Mouse (Mus musculus): ENCODE measurements around the gene Ucp2.

Ucp2 gene

GRCm38 (mm10) chr7:100493117-100493483 is at the start of gene Ucp2:
Gene Ucp2, plus strand, starts transcription at chr7:100493337.
- DNase-seq (ENCODE audit: extremely low read depth, low read depth) = peak; percentile 83

DNA sequence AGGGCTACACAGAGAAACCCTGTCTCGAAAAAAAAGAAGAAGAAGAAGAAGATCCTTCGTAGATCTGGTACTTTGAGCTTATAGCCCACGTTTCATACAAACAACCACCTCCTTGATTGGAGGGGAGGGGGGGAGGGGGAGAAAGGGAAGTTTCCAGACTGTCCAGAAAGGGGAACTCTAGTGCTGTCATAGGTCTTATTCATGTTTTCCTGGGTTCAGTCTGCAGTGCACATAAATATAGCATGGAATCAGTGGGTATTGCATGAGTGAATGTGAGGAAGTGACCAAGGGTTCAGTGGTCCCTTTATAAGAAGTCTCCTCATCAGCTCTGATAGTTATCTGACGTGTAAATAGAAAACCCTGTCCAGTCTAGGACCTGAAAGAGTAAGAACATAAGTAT is 49.4 kb upstream of the Ucp2 start:
- DNase-seq (ENCODE audit: extremely low read depth, low read depth) = no peak

GRCm38 (mm10) chr7:100446271-100446670 is 46.9 kb upstream of the Ucp2 start:
- no peak for DNase-seq (ENCODE audit: extremely low read depth, low read depth)

GRCm38 (mm10) chr7:100448530-100448929 is 44.6 kb upstream of the Ucp2 start:
- no peak for DNase-seq (ENCODE audit: extremely low read depth, low read depth)

DNA sequence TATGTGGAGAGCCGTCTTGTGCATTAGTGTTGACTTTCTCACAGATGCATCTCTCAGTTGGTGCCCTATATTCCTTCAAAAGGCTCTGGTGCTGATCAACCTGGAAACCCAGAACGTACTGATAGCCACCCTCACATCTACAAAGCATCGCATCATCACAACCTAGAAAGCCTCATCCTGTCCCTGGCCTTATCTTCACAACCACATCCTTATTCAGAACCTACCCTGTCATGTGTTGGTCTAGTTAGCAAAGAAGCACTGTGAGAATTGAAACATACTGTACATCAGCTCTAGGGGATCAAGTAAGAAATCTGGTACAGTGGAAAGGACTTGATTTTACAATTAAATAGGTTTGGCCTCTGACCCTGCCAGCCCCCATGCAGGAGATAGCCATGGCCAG is 44.2 kb upstream of the Ucp2 start:
- DNase-seq (ENCODE audit: extremely low read depth, low read depth) = peak; percentile 52

GRCm38 (mm10) chr7:100458153-100458552 is 35.0 kb upstream of the Ucp2 start:
- no peak for DNase-seq (ENCODE audit: extremely low read depth, low read depth)

- no peak for DNase-seq (ENCODE audit: extremely low read depth, low read depth)
Observed at GRCm38 (mm10) chr7:100459862-100460261, 33.3 kb upstream of the Ucp2 start.

DNA sequence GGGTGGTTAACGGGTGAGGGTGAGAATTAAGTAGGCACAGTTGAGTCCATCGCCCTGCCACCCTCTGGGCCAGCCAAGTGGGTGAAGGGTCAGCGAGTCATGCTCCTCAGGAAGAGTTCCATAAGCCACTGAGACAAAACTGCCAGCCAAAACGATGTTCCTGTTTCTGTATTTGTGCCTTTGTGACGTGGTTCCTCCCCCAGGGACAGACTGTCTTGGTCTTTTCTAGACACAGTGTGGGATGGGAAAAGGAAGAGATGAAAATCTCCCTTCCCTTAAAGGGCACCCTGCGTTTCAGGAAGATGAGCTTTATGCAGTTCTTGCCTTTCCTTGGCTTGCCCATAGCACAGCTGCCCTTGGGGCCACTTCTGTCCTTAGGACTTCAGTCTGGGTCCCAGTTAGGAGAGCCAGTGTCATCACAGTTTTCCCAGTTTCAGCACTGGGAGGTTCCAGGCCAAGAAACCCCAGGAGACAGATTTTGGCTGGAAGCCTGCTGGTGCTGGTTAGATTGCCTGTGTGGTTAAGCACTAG is 31.5 kb upstream of the Ucp2 start:
- no peak for DNase-seq (ENCODE audit: extremely low read depth, low read depth)

DNA sequence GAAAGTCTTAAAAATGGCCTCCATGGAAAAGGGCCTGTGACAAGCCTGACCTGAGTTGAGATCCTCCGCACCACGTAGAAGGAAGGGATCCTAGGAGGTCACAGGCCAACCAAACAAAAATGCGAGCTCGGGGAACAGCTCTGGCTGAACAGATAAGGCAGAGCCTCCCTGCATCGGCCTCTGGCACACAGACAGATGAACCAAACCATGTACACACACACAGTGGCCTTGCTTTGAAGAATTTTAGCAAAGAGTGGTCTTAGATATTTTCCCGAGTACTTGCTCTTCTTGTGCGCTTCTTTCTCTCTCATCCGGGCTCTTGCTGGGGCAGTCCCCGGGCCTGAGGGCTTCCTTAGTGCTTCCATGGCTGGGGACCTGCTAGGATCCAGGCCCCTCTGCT is 29.9 kb upstream of the Ucp2 start:
- DNase-seq (ENCODE audit: extremely low read depth, low read depth) = peak; percentile 68

- DNase-seq (ENCODE audit: extremely low read depth, low read depth) = no peak
Observed at GRCm38 (mm10) chr7:100463757-100464156, 29.4 kb upstream of the Ucp2 start.

DNA sequence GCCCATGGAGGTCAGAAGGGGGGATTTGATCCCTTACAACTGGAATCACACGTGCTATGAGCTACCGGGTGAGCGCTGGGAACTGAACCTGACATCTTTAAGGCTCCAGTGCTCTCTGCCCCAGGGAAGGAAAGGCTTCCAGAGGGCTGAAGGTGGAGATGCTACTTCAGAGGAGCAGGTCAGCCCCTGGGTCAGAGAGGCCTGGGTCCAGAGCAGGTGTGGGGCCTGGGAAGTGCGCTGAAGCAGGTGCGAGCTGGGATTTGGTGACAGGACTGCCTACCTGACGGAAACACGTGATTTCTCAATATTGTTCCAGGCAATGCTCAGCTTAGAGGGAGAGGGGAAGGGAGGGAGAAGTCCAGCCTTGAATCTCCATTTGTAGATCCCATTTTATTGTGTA is 28.9 kb upstream of the Ucp2 start:
- no peak for DNase-seq (ENCODE audit: extremely low read depth, low read depth)

DNA sequence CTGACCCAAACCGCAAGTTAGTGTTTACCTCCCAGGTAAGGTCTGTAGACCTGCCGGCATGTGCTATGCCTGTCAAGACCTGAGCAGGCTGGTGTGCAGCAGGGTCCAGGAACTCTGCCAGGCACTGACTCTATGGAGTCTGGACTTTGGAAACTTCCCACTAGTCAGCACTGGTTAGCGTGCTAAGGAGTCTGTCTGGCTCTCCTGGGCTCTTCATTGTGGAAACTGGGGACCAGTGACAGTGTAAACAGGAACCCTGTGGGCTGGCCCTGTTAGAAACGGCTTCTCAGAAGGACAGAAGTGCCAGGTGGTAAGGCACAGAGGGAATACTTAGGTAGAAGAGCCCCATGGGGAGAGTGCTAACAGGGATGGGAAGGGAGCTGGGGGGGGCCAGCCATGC is 27.9 kb upstream of the Ucp2 start:
- DNase-seq (ENCODE audit: extremely low read depth, low read depth) = no peak

DNA sequence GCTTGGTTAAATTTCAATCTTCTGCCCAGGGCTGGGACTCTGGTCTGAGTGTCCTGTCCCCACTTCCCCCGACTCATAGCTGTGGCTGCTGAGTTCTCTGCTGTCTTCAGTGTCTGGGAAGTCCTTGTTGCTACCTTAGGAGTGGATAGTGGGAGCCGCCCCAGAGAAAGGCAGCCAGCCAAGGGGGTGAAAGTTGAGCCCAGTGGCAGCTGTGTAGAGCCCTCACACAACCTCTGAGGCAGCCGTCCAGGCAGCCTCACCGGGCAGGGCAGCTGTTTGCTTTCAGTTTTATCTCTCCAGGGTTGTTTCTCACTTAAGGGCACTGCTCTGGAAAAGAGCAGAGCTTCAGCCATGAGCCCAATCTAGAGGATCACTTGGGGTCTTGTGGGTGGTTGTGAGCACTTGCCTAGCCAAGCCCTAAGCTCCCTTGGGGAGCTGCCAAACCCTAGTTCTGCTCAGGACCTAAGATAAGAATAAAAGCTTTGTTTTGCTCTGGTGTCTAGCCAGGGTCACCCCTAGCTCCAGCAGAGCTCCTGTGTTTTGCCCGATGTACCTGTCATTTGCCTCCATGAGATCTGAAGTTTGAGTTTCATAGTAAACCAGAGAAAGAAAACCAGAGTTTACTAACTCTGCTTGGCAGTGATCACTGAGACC is 27.4 kb upstream of the Ucp2 start:
- no peak for DNase-seq (ENCODE audit: extremely low read depth, low read depth)

GRCm38 (mm10) chr7:100466781-100467510 is 26.2 kb upstream of the Ucp2 start:
- DNase-seq (ENCODE audit: extremely low read depth, low read depth) = peak; percentile 87

- DNase-seq (ENCODE audit: extremely low read depth, low read depth) = no peak
Observed at GRCm38 (mm10) chr7:100468761-100469160, 24.4 kb upstream of the Ucp2 start.

DNA sequence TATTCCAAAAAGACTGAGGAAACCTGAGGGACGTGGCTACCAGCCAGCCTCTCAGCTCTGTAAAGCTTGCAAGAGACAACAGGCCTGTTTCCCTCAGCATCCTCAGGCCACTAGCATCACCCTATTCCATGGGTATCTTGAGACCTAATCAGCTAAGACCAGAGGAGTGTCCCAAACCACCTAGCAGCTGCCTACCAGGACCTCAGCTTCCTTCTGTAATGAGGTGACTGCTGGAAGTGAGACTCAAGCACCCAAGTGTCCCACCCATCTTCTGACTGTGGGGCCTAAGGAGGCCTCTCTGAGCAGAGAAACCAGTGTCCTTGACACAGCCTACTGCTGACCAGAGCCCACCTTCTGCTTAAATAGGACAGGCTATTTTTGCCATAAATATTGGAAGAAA is 23.6 kb upstream of the Ucp2 start:
- DNase-seq (ENCODE audit: extremely low read depth, low read depth) = no peak

DNA sequence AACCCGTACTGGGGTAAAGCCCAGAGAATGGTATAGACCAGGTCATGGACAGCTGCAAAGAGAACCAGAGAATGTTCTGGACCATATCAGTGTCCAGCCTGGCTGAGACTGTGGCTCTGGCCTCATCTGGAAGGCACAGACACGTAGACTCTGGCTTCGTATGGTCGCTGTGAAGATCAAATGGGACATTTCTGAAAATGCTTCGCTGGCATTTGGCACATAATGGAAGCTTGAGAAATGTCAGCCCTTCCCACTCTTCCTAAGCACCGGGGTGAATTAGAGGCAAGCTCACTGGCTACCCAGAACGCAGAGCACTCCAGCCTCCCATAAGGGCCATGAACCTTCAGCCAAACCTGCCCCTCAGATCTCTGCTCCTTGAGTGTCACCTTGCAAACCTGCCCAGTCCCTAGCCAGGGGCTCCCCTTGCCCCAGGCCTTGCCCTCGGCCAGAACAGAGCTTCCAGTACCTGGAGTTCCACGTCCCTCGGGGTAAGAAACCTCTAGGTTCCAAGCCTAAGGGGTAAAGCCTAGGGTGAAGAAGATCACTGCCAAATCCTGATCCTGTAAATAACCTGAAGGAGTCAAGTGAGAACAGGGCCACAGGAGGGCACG is 22.2 kb upstream of the Ucp2 start:
- DNase-seq (ENCODE audit: extremely low read depth, low read depth) = no peak

- DNase-seq (ENCODE audit: extremely low read depth, low read depth) = no peak
Observed at GRCm38 (mm10) chr7:100471407-100471797, 21.7 kb upstream of the Ucp2 start.

DNA sequence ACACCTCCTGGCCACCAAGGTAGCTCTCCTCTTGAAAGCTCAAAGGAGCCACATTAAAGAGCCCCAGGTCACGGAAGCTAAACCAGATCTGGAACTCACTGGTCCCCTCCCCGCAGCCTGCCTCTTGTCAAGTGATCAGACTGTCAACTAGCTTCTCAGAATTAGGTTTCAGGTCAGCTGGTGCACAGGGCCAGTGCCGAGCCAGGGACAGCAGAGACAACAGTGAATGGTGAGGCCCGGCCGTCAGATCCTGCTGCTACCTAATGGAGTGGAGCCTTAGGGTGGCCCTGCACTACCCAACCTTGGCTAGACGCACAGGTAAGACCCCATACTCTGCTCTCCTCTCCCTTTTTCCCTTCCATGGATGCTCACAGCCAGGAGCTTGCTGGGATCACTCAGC is 20.4 kb upstream of the Ucp2 start, which contains the start of gene Ucp3:
Ucp3 (plus strand) TSS at position 214 of the 400 bp plus-strand sequence.
- DNase-seq (ENCODE audit: extremely low read depth, low read depth) = no peak

- DNase-seq (ENCODE audit: extremely low read depth, low read depth) = no peak
Observed at GRCm38 (mm10) chr7:100473846-100474454, 19.2 kb upstream of the Ucp2 start.

GRCm38 (mm10) chr7:100474680-100475079 is 18.5 kb upstream of the Ucp2 start:
- DNase-seq (ENCODE audit: extremely low read depth, low read depth) = no peak
